Mouse (Mus musculus) neural tube, embryonic 11.5 days (tissue): Measurements from ENCODE around the gene Tmem39a. TPM values are rescaled to one million over a fixed set of nuclear protein-coding genes. Genes with fewer than 3 reads are reported as not detected.

Experiments
- ATAC-seq: fragments of 200-750 bp; cut with Nextera tagmentation; 2 replicates; pipeline ENCODE4 v1.8.0; 2017; ENCODE audit warnings: moderate number of reproducible peaks, mild to moderate bottlenecking, moderate TSS enrichment, moderate library complexity; ENCODE audit not compliant: insufficient read depth, low FRiP score, low TSS enrichment
- DNase-seq: peaks from one replicate; pipeline ENCODE4 v3.0.0-alpha.2; 2015; ENCODE audit warnings: low spot score
- H3K27ac ChIP-seq: fragments of 300-500 bp; sonication (generic); 2 replicates; pipeline ENCODE4 v1.5.1; 2014; ENCODE audit warnings: low read depth, mild to moderate bottlenecking, low read length
- H3K27me3 ChIP-seq: fragments of 300-500 bp; sonication (generic); 2 replicates; pipeline ENCODE4 v1.6.1; 2014; ENCODE audit warnings: mild to moderate bottlenecking, low read length, mixed read lengths; ENCODE audit not compliant: control insufficient read depth, insufficient read depth
- H3K36me3 ChIP-seq: fragments of 300-500 bp; sonication (generic); 2 replicates; pipeline ENCODE4 v1.6.1; 2014; ENCODE audit warnings: mild to moderate bottlenecking, low read length, moderate library complexity, mixed read lengths; ENCODE audit not compliant: control insufficient read depth, insufficient read depth
- H3K4me1 ChIP-seq: fragments of 300-500 bp; sonication (generic); 2 replicates; pipeline ENCODE4 v1.6.1; 2014; ENCODE audit warnings: low read length, mixed read lengths; ENCODE audit not compliant: control insufficient read depth, insufficient read depth
- H3K4me2 ChIP-seq: fragments of 300-500 bp; sonication (generic); 2 replicates; pipeline ENCODE4 v1.6.1; 2014; ENCODE audit warnings: low read depth, mild to moderate bottlenecking, moderate library complexity
- H3K4me3 ChIP-seq: fragments of 300-500 bp; sonication (generic); 2 replicates; pipeline ENCODE4 v1.5.1; 2014; ENCODE audit warnings: low read depth, low read length
- H3K9ac ChIP-seq: fragments of 300-500 bp; sonication (generic); 2 replicates; pipeline ENCODE4 v1.6.1; 2014; ENCODE audit warnings: mild to moderate bottlenecking, low read length
- H3K9me3 ChIP-seq: fragments of 300-500 bp; sonication (generic); 2 replicates; pipeline ENCODE4 v1.6.1; 2016; ENCODE audit warnings: low read length; ENCODE audit not compliant: control insufficient read depth
- WGBS: fragments of 180-500 bp; shearing (Covaris S2); extraction: QIAGEN DNeasy Blood & Tissue Kit; methylation state at CpG from one replicate; pipeline ENCODE4 v1.1.7; 2014; 5-methylcytosine and 5-hydroxymethylcytosine counted together
- polyA plus RNA-seq: library from polyadenylated mRNA; unstranded; fragments of >200 nt; fragmentation: Nextera tagmentation; extraction: Ambion mirVana; gene quantifications from 2 replicates; pipeline ENCODE4 v1.2.1, GENCODE M21; 2014

The Tmem39a gene
- polyA plus RNA-seq, 1 experiment from 2014 or later: 94.3 TPM

DNA sequence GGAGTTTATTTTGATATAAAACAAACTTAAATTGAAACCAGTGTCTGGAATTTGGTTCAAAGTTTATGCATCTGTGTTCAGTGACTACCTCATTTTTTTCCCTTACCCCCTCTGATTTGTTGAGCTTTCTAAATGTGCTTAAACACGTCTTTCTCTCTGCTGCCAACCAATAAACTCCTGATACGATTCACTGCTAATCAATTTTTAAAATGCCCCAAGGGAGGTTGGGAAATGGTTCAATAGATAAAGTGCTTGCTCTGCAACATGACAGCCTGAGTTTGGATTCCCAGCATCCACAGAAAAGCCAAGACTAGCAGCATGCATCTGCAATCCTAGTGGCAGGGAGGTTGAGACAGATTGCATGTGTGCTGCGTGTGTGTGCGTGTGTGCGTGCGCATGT is 55.1 kb downstream of the Tmem39a start:
- H3K4me3 ChIP-seq: no peak overlapping the region

GRCm38 (mm10) chr16:38617977-38618376 is 59.5 kb downstream of the Tmem39a start:
- Histone ChIP-seq H3K4me1 (no peaks in the 10 kb centered on the region), H3K9me3 (no peaks in the 10 kb centered on the region), H3K9ac (no peak overlapping the region), H3K27me3 (no peaks in the 10 kb centered on the region), H3K4me3 (no peak overlapping the region), H3K36me3 (no peaks in the 10 kb centered on the region), H3K4me2 (no peak overlapping the region), H3K27ac (no peak overlapping the region)
- no peak for ATAC-seq
- DNase-seq: no peak
- 98% methylated on average over 13 of the region's 13 CpGs for WGBS

More for the DNA sequence above, 55.1 kb downstream of the Tmem39a start:
- Histone ChIP-seq H3K4me2 (no peak overlapping the region), H3K27me3 (no peaks in the 10 kb centered on the region), H3K27ac (no peak overlapping the region), H3K9ac (no peak overlapping the region), H3K4me1 (no peaks in the 10 kb centered on the region), H3K36me3 (no peaks in the 10 kb centered on the region), H3K9me3 (0 out of 2 replicates have a peak, but pooled peaks cover 4% of the 10 kb centered on the region)
- WGBS: 88% methylated on average over 6 of the region's 6 CpGs
- DNase-seq: no peak
- ATAC-seq: no peak

DNA sequence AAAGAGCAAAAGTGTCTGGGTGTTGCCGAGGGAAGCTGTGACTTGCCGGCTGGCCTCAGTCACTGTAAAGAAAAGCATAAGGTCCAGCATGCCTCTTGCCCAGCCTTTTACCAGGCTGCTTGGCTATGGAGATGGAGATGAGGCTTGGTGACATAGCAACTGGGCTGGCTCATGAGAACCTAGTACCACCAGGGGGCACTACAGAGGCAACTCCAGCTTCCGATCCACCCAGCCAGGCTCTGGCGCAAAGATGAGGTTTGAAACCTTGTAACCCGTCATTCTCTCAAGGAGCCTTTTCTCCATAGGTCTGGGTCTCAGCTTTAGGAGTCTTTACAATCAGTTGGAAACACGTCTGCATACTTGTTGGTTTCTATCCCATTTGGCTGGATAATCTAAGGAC is 60.6 kb downstream of the Tmem39a start:
- no peak overlapping the region for H3K4me2 ChIP-seq
- no peaks in the 10 kb centered on the region for H3K4me1 ChIP-seq
- H3K36me3 ChIP-seq: no peaks in the 10 kb centered on the region
- WGBS: 20% methylated on average over 6 of the region's 6 CpGs
- H3K4me3 ChIP-seq: no peak overlapping the region
- H3K27ac ChIP-seq: no peak overlapping the region
- DNase-seq (peak; percentile 76), ATAC-seq (no peak)
- H3K9me3 ChIP-seq: no peaks in the 10 kb centered on the region
- H3K27me3 ChIP-seq: no peaks in the 10 kb centered on the region
- no peak overlapping the region for H3K9ac ChIP-seq

DNA sequence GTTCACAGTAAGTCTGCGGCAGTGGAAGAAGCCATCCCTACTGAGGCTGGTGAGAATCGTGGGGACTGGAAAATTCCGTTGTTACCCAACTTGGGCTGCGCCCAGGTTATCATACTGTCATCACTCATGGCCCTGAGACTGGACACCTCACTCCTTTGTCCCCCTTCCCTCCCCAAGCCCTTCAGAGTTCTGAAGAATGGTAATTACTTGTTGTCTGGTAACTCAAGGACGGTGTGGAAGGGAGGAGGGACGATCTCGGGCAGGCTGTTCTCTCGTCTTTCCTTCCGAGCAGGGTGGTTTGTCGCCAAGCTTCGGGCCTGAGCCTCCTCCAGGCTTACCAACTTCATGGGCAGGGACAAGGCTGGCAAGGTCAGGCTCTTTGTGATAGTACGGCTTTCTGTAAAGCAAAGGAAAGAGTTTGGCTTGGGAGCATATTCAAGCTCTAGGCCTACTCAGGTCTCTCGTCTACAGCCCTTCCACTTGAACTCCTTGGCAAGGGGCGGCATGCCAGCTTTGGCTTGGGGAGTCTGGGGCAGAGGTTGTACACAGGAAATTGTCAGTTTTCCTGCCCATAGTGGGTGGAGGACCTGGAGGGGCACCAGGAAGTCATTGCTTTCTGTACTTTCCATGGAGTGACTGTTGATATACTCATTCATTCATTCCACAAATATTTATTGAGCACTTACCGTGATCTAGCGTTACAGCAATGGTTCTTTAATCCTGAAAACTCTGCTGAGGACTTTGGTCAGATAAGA is 62.4 kb downstream of the Tmem39a start:
- ATAC-seq (no peak), DNase-seq (no peak)
- H3K27ac ChIP-seq: no peak overlapping the region
- H3K9ac ChIP-seq: no peak overlapping the region
- H3K9me3 ChIP-seq: no peaks in the 10 kb centered on the region
- H3K4me2 ChIP-seq: no peak overlapping the region
- no peak overlapping the region for H3K4me3 ChIP-seq
- no peaks in the 10 kb centered on the region for H3K36me3 ChIP-seq
- no peaks in the 10 kb centered on the region for H3K4me1 ChIP-seq
- WGBS: 93% methylated on average over 16 of the region's 16 CpGs
- H3K27me3 ChIP-seq: no peaks in the 10 kb centered on the region

DNA sequence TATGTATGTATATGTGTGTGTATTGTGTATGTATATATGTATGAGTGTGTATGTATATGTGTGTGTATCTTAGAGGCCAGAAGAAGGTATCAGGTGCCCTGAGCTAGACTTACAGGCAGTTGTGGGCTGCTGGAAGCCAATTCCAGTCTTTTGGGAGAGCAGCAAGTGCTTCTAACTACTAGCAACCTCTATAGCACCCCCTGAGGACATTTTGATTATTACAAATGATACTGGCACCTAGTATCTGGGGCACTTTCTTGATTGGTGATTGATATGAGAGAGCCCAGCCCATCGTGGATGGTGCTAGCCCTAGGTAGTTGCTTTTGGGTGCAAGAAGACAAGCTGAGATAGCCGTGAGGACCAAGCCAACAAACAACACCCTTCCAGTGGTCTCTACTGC is 63.8 kb downstream of the Tmem39a start:
- 68% methylated on average over 2 of the region's 2 CpGs for WGBS
- no peak for DNase-seq

DNA sequence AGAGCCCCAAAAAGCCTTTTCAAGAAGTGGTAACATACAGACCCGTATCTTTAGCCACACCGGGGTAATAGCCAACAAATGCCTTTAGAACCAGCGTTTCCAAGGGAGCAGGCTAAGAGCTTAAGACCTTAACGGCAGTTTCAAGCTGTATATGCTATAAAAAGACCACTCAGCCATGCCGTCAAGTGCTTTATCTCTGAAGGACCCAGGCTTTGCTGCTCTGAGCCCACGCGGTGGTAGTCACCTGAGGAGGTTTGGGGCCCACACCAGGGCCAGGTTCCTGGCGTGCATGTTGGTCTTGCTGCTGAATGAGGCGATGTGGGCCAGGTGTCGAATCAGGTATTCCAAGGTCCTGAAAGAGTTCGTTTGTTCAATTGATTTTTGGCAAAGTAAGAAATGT is 65.8 kb downstream of the Tmem39a start:
- Histone ChIP-seq H3K4me3 (no peak overlapping the region), H3K27ac (no peak overlapping the region), H3K27me3 (no peaks in the 10 kb centered on the region), H3K4me1 (no peaks in the 10 kb centered on the region), H3K9me3 (no peaks in the 10 kb centered on the region), H3K9ac (no peak overlapping the region), H3K4me2 (no peak overlapping the region), H3K36me3 (no peaks in the 10 kb centered on the region)
- DNase-seq (no peak), ATAC-seq (no peak)
- WGBS: 78% methylated on average over 11 of the region's 11 CpGs

More for the DNA sequence above, 63.8 kb downstream of the Tmem39a start:
- Histone ChIP-seq H3K4me2 (no peak overlapping the region), H3K36me3 (no peaks in the 10 kb centered on the region), H3K27ac (no peak overlapping the region), H3K9me3 (no peaks in the 10 kb centered on the region), H3K9ac (no peak overlapping the region), H3K27me3 (no peaks in the 10 kb centered on the region), H3K4me1 (no peaks in the 10 kb centered on the region), H3K4me3 (no peak overlapping the region)
- ATAC-seq: no peak

GRCm38 (mm10) chr16:38625411-38625810 is 66.9 kb downstream of the Tmem39a start:
- H3K36me3 ChIP-seq: no peaks in the 10 kb centered on the region
- no peak overlapping the region for H3K9ac ChIP-seq
- WGBS: 92% methylated on average over 7 of the region's 7 CpGs
- no peak overlapping the region for H3K27ac ChIP-seq
- ATAC-seq (no peak), DNase-seq (no peak)
- no peak overlapping the region for H3K4me3 ChIP-seq
- no peaks in the 10 kb centered on the region for H3K9me3 ChIP-seq
- no peaks in the 10 kb centered on the region for H3K27me3 ChIP-seq
- no peaks in the 10 kb centered on the region for H3K4me1 ChIP-seq
- no peak overlapping the region for H3K4me2 ChIP-seq

DNA sequence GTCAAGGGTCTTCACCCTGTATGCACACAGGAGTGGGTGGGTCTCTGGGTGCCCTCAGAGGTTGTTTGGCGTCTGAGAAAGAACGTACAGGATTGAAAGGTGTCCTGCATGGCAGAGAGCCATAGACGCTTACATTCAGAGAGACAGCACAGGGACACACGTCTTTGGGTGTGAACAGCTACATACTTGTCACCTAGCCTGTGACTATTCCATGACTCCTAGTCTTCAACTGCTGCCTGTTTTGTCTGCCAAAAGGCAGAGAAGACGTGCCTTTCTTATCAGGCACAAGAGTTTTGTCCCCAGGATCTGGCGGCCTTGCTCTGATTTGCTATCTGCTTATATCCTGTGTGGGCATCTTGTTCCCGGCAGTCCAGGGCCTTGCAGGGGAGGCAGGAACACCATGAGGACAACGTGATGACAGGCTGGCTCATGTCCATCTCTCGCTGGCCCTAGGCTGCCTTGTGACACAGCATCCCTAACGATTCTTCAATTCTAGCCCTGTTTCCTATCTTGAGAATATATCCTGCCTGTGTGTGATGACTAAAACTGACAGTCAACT is 67.4 kb downstream of the Tmem39a start:
- DNase-seq: no peak
- Histone ChIP-seq H3K9me3 (no peaks in the 10 kb centered on the region), H3K36me3 (no peaks in the 10 kb centered on the region), H3K9ac (no peak overlapping the region), H3K4me1 (no peaks in the 10 kb centered on the region), H3K4me3 (no peak overlapping the region), H3K4me2 (no peak overlapping the region), H3K27me3 (no peaks in the 10 kb centered on the region), H3K27ac (no peak overlapping the region)
- ATAC-seq: no peak
- WGBS: 89% methylated on average over 10 of the region's 10 CpGs

DNA sequence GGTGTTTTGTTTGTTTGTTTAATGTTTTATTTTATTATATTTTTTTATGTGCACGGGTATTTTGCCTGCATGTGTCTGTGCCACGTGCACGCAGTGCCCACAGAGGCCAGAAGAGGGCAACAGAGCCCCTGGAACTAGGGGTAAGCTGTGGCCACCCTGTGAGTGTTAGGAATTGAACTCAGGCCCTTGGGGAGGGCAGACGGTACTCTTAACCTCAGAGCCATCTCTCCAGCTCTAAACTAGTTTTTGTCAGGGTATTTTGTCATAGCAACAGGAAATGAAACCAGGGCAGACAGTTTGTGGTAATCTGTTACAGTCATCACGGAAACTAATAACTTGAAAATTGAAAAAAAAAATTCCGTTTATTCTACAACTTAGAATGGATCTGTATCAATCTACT is 73.6 kb downstream of the Tmem39a start:
- ATAC-seq (no peak), DNase-seq (peak; percentile 54)
- H3K4me2 ChIP-seq: no peak overlapping the region
- H3K4me3 ChIP-seq: no peak overlapping the region
- H3K36me3 ChIP-seq: no peaks in the 10 kb centered on the region
- no peak overlapping the region for H3K27ac ChIP-seq
- H3K9me3 ChIP-seq: no peaks in the 10 kb centered on the region
- no peaks in the 10 kb centered on the region for H3K4me1 ChIP-seq
- no peaks in the 10 kb centered on the region for H3K27me3 ChIP-seq
- WGBS: 59% methylated on average over 6 of the region's 6 CpGs
- H3K9ac ChIP-seq: no peak overlapping the region
